Mouse (Mus musculus) spleen, adult 2 months (tissue): ENCODE measurements around the gene D430042O09Rik. TPM values are rescaled to one million over a fixed set of nuclear protein-coding genes. Genes with fewer than 3 reads are reported as not detected.

Experiments used
- DNase-seq, 2 experiments: peaks; one replicate each; pipeline versions ENCODE4 v3.0.0 to v3.0.0-alpha.2; 2012 to 2021; ENCODE audit warnings: low spot score in 2 of 2, low read depth in 1 of 2
- H3K27ac ChIP-seq: fragments of 200-500 bp; 2 replicates; pipeline ENCODE4 v1.5.1; 2012; ENCODE audit warnings: low read length, inconsistent platforms; ENCODE audit not compliant: insufficient read depth
- H3K27me3 ChIP-seq: fragments of 200-500 bp; 2 replicates; pipeline ENCODE4 v1.6.1; 2012; ENCODE audit warnings: mild to moderate bottlenecking, moderate library complexity, low read length, inconsistent platforms; ENCODE audit not compliant: control insufficient read depth, insufficient read depth
- H3K36me3 ChIP-seq: fragments of 200-500 bp; 2 replicates; pipeline ENCODE4 v1.6.1; 2012; ENCODE audit warnings: mild to moderate bottlenecking, low read length, inconsistent platforms; ENCODE audit not compliant: control insufficient read depth, insufficient read depth
- H3K4me1 ChIP-seq: fragments of 200-500 bp; 2 replicates; pipeline ENCODE4 v1.6.1; 2011; ENCODE audit warnings: inconsistent platforms; ENCODE audit not compliant: control insufficient read depth, insufficient read depth, insufficient read length
- H3K4me3 ChIP-seq: fragments of 200-500 bp; 2 replicates; pipeline ENCODE4 v1.5.1; 2011; ENCODE audit warnings: mild to moderate bottlenecking, inconsistent platforms; ENCODE audit not compliant: insufficient read depth, insufficient read length; ENCODE audit errors: extremely low read depth
- CTCF ChIP-seq: fragments of 200-500 bp; IDR thresholded peaks from 2 replicates; pipeline ENCODE4 v1.5.1; 2011; ENCODE audit warnings: mild to moderate bottlenecking, inconsistent platforms; ENCODE audit not compliant: insufficient read depth, insufficient read length, insufficient replicate concordance; ENCODE audit errors: extremely low read depth
- POLR2A ChIP-seq: fragments of 200-500 bp; IDR thresholded peaks from 2 replicates; pipeline ENCODE4 v1.6.1; 2011; ENCODE audit warnings: low read depth, low read length, inconsistent platforms
- WGBS: fragments of 180-500 bp; shearing (Covaris S2); methylation state at CpG from one replicate; pipeline ENCODE4 v1.1.7; 2018; 5-methylcytosine and 5-hydroxymethylcytosine counted together
- polyA plus RNA-seq: library from polyadenylated mRNA; depleted of rRNA; stranded (reverse); fragments of >200 nt; gene quantifications from 2 replicates; pipeline ENCODE4 v1.2.3, GENCODE M21; 2012

The D430042O09Rik gene
- polyA plus RNA-seq, 1 experiment: 7.0 TPM

GRCm38 (mm10) chr7:125733791-125734190 lies 26.1 kb downstream of the D430042O09Rik start:
- Histone ChIP-seq H3K4me3 (no peak overlapping the region), H3K27ac (no peak overlapping the region), H3K4me1 (no peaks in the 10 kb centered on the region), H3K27me3 (no peaks in the 10 kb centered on the region), H3K36me3 (no peaks in the 10 kb centered on the region)
- DNase-seq: no peak
- WGBS: 94% methylated on average over 4 of the region's 4 CpGs
- no peak for TF ChIP-seq POLR2A
- no peak for TF ChIP-seq CTCF

DNA sequence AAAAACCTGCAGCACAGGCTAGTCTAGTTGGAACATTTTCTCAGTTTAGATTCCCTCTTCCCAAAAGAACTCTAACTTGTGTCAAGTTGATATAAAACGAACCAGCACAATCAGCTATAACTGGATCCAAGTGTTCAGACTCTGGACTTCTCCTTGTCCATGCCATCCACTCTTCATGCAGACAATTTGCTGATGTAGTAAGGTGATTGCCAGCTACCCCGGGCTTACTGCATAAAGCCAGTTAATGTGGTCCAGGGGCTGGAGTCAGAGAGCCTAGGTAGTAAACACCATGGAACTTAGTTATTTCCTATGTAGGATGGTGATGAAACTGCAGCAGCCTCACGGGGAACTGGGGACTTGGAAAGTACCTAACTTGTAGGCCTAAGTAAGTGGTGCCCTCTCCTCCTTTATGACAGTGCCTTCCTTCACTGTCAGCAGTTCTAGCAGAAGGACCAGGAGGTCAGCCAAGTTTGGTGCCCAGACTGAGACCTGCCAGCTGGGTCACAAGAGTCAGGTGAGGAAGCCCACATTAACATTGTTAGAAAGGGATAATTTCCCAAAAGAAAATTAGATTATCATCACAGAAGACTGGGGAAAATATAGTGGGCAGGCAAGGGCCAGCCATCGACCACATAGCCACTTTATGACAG lies 28.8 kb downstream of the D430042O09Rik start:
- Histone ChIP-seq H3K27me3 (no peaks in the 10 kb centered on the region), H3K4me1 (no peaks in the 10 kb centered on the region), H3K4me3 (no peak overlapping the region), H3K27ac (no peak overlapping the region), H3K36me3 (no peaks in the 10 kb centered on the region)
- no peak for TF ChIP-seq CTCF
- TF ChIP-seq POLR2A: no peak
- WGBS: 87% methylated on average over 4 of the region's 4 CpGs
- no peak for DNase-seq

DNA sequence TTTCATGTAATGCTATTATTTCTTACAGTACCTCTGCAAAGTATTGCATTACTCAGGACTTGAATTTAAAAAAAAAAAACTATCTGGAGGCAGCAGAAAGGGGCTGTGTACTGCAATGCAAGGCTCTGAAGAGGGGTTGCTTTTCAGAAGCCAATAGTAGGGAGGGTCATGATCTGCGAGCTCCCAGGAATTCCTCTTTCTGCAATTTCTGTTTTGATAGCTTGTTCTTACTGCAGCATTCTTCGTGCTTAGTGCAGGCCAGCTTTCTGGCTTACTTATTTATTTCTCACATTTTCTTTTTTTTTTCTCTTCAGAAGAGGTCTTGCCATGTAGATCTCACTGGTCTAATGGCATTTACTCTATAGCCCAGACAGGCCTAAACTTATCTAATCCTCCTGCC lies 32.8 kb downstream of the D430042O09Rik start:
- no peak overlapping the region for H3K4me3 ChIP-seq
- no peak for TF ChIP-seq POLR2A
- no peak for TF ChIP-seq CTCF
- H3K27me3 ChIP-seq: no peaks in the 10 kb centered on the region
- H3K4me1 ChIP-seq: no peaks in the 10 kb centered on the region
- H3K27ac ChIP-seq: no peak overlapping the region
- H3K36me3 ChIP-seq: no peaks in the 10 kb centered on the region
- WGBS: 93% methylated on average over 2 of the region's 2 CpGs
- no peak for DNase-seq

GRCm38 (mm10) chr7:125741271-125741703 lies 33.6 kb downstream of the D430042O09Rik start:
- WGBS: 22% methylated on average over 1 of the region's 1 CpGs
- TF ChIP-seq POLR2A (no peak), CTCF (no peak)
- Histone ChIP-seq H3K4me3 (no peak overlapping the region), H3K36me3 (no peaks in the 10 kb centered on the region), H3K27ac (no peak overlapping the region), H3K27me3 (no peaks in the 10 kb centered on the region), H3K4me1 (no peaks in the 10 kb centered on the region)
- no peak for DNase-seq

- no peak for TF ChIP-seq POLR2A
- 79% methylated on average over 1 of the region's 1 CpGs for WGBS
- Histone ChIP-seq H3K27ac (no peak overlapping the region), H3K4me3 (no peak overlapping the region), H3K4me1 (no peaks in the 10 kb centered on the region), H3K36me3 (no peaks in the 10 kb centered on the region), H3K27me3 (no peaks in the 10 kb centered on the region)
- DNase-seq: no peak
Measured at GRCm38 (mm10) chr7:125744774-125745173, 37.1 kb downstream of the D430042O09Rik start.

GRCm38 (mm10) chr7:125746621-125747315 lies 39.1 kb downstream of the D430042O09Rik start:
- WGBS: 87% methylated on average over 2 of the region's 2 CpGs
- Histone ChIP-seq H3K4me3 (no peak overlapping the region), H3K4me1 (no peaks in the 10 kb centered on the region), H3K36me3 (no peaks in the 10 kb centered on the region), H3K27ac (no peak overlapping the region), H3K27me3 (no peaks in the 10 kb centered on the region)
- TF ChIP-seq POLR2A: no peak
- TF ChIP-seq CTCF: no peak
- DNase-seq: no peak

DNA sequence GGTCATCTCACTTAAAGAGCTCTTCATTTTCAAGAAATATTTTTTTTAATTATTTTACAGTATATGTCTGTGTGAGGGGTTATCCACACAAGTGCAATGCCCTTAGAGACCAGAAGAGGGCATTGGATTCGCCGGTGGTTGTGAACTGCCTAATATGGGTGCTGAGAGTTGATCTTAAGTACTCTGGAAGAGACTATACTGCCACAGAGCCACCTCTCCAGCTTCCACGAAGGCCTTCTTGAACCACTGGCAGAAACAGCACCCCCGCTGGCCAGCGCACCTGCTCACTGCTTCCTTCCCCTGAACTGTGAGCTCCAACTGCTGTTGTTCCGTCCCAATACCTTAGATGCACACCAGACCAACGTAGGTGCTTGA lies 39.6 kb downstream of the D430042O09Rik start:
- H3K36me3 ChIP-seq: no peaks in the 10 kb centered on the region
- WGBS: 79% methylated on average over 7 of the region's 7 CpGs
- H3K4me3 ChIP-seq: no peak overlapping the region
- no peaks in the 10 kb centered on the region for H3K27me3 ChIP-seq
- H3K4me1 ChIP-seq: no peaks in the 10 kb centered on the region
- TF ChIP-seq POLR2A (no peak), CTCF (no peak; the same call in 1 of the 2 replicates)
- DNase-seq: no peak
- H3K27ac ChIP-seq: no peak overlapping the region
